Mouse (Mus musculus) bone marrow macrophage, adult 2 months (primary cell): ENCODE results near the gene Rnf185.

Source experiments
- CTCF ChIP-seq: IDR thresholded peaks from 2 replicates; pipeline ENCODE4 v1.5.1; 2012; ENCODE audit warnings: low read depth, mild to moderate bottlenecking, low read length, moderate library complexity
- POLR2A ChIP-seq: IDR thresholded peaks from 2 replicates; pipeline ENCODE4 v1.6.1; 2012; ENCODE audit warnings: mild to moderate bottlenecking, low read depth, low read length, borderline replicate concordance

DNA sequence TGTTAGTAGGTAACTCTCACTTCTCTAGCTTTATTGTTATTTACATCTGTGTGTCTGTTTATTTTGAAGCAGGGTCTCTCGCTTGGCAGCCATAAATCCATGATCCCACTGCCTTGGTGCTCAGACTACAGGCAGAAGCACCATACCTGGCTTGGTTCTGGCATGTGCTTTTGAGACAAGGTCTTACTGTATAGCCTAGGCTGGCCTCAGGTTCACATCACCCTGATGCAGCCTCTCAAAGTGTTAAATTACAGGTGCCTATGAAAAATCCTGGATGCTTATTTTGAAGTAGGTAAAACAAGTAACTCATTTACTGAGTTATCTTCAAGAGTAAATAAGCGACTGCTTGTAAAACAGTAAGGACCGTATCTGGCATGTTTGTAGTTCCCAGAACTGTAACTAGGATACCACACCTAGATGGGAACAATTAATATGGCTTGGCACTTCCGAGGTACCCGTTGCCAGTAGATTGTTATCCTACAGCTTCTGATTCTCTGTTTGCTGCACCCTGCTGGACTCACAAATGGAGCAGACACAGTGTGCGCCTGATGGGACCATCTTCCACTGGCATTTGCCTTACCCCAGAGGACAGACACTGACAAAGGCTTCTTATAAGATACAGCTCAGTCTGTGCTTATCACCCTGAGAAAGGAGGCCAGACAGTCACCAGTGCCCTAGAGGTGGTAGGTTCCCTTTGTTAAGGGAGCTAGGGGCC, 64.5 kb downstream of the Rnf185 start:
- TF ChIP-seq CTCF (no peak), POLR2A (no peak)
